Mouse (Mus musculus) brain, embryonic 14.5 days (tissue): ENCODE measurements around the gene Rfc2.

Experiments used
- CTCF ChIP-seq: fragments of 200-500 bp; IDR thresholded peaks from 2 replicates; pipeline ENCODE4 v1.5.1; 2012; ENCODE audit warnings: inconsistent platforms, mild to moderate bottlenecking, moderate library complexity, borderline replicate concordance; ENCODE audit not compliant: insufficient read depth, insufficient read length; ENCODE audit errors: extremely low read depth
- POLR2A ChIP-seq: fragments of 200-500 bp; IDR thresholded peaks from 2 replicates; pipeline ENCODE4 v1.6.1; 2012; ENCODE audit warnings: mild to moderate bottlenecking, inconsistent platforms, borderline replicate concordance; ENCODE audit not compliant: poor library complexity, insufficient read depth, insufficient read length, severe bottlenecking; ENCODE audit errors: extremely low read depth

DNA sequence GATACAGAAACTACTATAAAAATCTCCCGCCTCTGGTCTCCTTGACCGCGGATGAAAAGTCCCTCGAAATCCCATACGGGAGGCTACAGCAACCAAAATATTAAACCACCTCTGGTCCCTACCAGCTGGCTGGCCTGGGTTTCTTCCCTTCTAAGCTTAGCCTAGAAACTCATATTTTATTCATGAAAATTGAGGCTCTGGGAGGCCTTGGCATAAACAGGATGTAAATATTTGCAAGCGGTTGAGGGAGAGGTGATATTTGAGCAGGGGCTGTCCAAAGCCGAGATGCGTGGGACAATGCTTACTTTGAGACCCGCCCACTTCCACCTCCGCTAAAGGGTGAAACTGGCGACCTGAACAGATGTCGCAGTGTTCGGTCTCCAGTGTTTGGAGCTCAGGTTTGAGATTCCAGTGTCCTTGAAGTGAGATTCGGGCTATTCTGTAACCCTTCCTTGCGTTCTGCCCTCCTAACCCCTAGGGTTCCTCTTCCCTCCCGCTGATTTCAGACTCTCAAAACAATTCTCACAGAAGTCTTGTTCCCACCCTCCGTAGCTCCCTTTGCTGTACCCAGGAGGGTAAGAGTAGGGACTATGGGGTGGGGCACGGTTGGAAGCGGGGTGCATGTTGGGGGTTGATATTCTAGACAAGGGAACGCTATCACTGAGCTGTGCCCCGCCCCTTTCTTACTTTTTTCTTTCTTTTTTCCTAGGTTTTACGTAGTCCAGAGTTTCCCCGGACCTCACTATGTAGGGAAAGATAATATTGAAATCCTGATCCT lies 9.2 kb upstream of the Rfc2 start:
- TF ChIP-seq CTCF, result no peak
- no peak for TF ChIP-seq POLR2A
